Mouse (Mus musculus) embryo, embryonic 10.5 days (tissue): Measurements from ENCODE around the gene Gm45140.
A peak's percentile ranks its signal among the peaks of the same experiment; 100 is the strongest.

ENCODE experiments used
- DNase-seq: peaks from one replicate; pipeline ENCODE4 v3.0.0-alpha.2; 2015; ENCODE audit warnings: low spot score

Gene Gm45140

DNA sequence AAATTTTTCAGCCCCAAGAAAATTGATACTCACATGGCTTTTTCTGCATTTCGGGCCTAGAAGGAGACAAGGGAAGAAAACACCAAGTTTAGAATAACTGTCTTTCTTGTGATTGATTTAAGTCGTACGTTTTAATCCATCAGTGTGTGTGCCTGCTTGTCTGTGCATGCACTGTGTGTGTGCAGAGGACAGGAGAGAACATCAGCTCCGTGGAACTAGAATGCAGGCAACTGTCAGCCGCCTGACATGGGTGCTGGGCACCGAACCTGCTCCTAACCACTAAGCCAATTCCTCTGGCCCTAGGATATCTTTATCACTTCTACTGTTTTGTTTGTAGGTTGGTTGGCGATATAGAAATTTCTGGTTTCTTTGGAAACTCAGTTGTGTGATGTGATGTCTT is at the start of gene Gm45140:
TSS of gene Gm45140 (minus strand) at position 101 of the 400 bp plus-strand sequence.
- no peak for DNase-seq

DNA sequence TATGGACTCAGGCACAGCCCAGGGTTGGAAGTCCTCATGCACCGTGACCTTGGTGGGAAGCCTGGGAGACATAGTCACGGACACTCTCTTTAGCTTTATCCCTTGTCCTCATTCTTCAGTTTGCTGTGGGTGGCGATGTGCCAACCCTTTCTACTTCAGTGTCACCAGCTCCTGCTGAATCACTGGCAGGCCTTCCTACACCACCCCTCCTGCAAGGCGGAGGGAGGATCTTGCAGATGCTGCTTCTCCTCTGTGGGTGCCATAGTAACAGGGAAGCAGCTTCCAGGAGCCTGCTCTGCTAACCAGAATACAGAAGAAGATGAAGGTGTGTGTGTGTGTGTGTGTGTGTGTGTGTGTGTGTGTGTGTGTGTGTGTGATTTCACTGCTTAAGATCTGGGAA is 47.2 kb upstream of the Gm45140 start:
- no peak for DNase-seq

GRCm38 (mm10) chr6:87882221-87882620 is 46.6 kb upstream of the Gm45140 start:
- no peak for DNase-seq

- DNase-seq: no peak
These were observed 44.0 kb upstream of the Gm45140 start for GRCm38 (mm10) chr6:87879628-87880027.

GRCm38 (mm10) chr6:87879010-87879409 is 43.4 kb upstream of the Gm45140 start:
- DNase-seq: peak; percentile 12

- peak; percentile 13 for DNase-seq
These were observed 40.6 kb upstream of the Gm45140 start for GRCm38 (mm10) chr6:87876068-87876643.

DNA sequence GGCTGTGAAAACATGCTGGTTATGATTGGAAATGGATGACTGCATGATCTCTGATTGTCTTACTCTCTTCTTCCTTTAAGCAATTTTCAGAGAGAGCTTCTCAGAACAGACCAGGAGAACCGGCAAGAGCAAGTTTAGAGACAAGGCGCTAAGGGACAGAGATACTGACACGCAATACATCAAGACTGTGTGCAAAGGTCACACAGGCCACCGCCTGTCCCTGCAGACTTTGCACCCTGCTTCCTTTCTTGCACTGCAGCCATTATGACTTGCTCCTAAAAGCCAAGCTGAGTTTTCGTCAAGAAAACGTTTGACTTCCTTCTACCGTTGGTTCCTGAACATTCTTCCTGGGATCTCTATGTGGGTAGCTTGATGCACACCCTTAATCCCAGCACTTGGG is 40.0 kb upstream of the Gm45140 start:
- DNase-seq: no peak

DNA sequence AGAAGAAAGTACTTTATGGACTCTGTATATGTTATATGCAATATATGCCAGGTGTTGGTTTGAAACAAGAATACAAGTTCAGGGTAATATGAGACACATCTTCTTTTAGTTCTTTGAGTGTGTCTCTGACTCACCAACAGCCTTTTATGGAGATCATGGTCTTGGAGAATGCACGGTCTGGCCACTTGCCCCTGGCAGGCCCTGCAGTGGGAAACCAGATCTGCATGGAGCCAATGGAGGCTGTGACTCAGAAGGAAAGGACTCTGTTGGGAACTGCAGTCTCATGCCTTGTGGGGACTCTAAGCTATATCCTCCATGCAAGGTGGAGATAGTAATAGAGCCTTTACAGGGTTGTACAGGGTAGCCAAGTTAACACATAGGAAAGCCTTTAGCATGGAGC is 39.5 kb upstream of the Gm45140 start:
- no peak for DNase-seq

DNA sequence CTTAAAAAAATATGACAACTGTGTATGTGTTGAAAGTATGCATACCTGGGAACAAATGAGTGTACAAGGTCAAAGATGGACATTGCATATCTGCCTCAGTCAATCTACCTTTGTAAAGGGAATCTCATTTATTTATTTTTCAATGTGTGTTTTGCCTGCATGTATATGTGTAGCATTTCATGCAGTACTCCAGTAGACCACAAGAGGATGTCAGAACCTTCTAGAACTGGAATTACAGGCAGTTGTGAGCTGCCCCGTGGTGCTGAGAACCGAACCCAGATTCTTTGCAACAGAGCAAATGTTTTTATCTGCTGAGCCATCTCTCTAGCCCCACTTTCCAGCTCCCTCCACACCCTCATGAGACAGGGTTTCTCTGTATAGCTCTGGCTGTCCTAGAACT is 38.4 kb upstream of the Gm45140 start:
- DNase-seq: no peak

- no peak for DNase-seq
These were observed 37.5 kb upstream of the Gm45140 start for GRCm38 (mm10) chr6:87873104-87873503.

GRCm38 (mm10) chr6:87871240-87871639 is 35.6 kb upstream of the Gm45140 start:
- DNase-seq: no peak

DNA sequence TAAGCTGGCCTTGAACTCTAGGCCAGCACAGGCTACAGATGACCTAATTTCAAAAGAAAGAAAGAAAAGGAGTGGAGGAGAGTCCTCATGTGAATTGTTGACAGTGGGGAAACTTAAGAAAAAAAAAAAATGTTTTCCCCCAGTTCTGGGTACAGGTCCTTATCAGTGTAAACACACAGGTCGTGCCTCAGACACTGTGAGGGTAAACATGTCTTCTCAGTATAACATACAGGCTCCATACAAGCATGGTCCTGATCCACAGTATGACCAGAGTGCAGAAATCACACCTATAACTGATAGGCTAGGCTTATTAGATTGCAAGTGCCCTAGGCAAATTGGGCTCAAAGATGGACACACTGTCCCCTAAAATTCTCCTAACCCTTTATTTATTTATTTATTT is 34.8 kb upstream of the Gm45140 start:
- DNase-seq: no peak

DNA sequence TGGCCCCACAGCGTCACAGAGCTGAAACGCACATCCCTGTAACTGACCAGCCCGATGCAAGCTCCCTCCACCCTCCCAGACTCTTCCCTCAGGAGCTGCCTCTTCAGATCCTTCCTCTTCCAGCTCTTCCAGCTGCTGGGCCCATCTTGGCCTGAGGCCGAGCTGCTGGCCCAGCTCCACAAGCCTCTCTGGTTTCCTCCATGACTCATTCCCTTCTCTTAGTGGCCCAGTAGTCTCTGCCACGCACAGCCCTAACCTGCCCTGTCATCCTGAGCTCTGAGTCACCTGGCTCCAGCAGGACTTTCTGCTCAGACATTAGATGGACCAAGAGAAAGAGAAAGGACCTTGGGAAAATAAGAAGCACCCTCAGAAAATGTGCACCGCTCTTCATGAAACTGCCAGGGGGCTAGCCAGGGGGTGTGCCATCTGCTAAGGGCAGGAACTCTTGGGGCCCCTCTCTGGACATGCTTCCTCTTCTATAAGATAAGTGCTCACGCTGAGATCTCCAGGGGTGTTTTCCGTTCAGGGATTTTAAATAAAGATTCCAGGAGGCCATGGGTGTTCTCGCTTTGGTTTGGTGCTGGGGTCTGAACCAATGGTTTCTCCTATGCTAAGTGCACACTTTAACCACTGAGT is 33.4 kb upstream of the Gm45140 start:
- DNase-seq: no peak

DNA sequence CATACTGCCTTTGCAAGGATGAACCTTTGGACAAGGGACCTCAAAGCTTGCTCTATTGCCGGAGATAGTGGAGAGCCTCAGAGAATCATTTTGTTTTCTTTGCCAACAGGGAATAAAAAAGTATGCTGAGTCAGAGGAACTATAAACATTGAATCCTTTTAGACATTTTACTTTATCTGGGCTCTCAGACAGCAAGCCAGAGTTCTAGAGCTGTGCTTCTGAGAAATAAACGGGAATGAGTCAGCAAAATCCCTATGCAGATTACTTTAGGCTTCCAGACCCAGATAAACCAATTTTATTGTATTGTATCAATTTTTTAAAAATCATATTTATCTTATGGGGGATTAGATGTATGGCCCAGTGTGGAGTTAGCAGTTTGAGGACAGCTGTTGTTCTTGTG is 31.7 kb upstream of the Gm45140 start:
- DNase-seq: no peak

- no peak for DNase-seq
These were observed 30.6 kb upstream of the Gm45140 start for GRCm38 (mm10) chr6:87866211-87866610.

- no peak for DNase-seq
These were observed 21.5 kb upstream of the Gm45140 start for GRCm38 (mm10) chr6:87857071-87857470.

GRCm38 (mm10) chr6:87853446-87853845 is 17.9 kb upstream of the Gm45140 start:
- DNase-seq: no peak

DNA sequence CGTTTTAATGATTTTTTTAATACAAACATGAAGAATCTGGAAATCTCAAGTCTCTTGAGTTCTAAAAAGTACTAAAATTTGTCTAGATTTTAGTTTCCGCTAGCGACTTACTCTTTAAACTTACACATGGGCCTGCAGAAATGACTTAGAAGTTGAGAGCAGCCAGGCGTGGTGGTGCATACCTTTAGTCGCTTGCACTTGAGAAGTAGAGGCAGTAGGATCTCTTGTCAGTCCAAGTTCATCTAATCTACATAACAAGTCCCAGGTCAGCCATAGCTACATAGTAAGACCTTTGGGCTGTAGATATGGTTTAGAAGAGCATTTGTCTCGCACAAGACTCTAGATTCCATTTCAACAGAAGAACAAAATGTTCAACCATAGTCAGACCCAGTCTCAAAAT is 16.3 kb upstream of the Gm45140 start:
- DNase-seq: no peak

DNA sequence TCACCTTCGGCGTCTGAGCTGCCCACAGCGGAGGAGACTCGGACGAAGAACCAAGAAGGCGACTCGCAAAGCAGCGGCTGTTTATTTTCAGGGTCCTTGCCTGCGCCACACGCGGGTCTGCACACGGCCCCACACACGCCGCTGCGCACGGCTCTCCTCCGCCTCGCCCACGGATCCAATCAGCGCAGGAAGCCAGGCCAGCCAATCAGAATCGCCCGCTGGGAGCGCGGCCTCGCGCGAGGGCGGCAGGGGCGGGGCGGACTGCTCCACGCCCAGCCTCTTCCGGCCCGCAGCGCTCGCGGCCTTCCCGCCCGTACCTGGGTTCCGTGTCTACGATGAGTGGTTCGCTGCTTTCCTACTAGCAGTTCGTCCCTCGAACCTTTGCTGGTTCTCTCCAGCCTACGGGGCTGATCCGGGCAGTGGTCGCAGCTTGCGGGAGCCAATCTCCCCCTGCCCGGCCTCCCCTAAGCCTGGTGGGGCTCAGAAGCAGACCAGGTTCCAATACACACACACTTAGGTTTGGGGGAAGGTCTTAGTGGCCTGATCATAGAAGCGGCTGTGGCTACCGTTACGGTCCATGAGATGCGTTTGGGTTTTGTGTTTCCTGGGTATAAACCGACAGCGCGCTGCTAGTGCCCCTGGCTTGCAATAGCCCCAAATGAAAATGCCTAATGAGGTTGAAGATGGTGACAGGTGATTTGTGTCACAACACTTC is 15.5 kb upstream of the Gm45140 start, which contains the start of gene Cnbp:
TSS of gene Cnbp (minus strand) at position 207 of the 715 bp plus-strand sequence.
- peak; percentile 97 for DNase-seq

DNA sequence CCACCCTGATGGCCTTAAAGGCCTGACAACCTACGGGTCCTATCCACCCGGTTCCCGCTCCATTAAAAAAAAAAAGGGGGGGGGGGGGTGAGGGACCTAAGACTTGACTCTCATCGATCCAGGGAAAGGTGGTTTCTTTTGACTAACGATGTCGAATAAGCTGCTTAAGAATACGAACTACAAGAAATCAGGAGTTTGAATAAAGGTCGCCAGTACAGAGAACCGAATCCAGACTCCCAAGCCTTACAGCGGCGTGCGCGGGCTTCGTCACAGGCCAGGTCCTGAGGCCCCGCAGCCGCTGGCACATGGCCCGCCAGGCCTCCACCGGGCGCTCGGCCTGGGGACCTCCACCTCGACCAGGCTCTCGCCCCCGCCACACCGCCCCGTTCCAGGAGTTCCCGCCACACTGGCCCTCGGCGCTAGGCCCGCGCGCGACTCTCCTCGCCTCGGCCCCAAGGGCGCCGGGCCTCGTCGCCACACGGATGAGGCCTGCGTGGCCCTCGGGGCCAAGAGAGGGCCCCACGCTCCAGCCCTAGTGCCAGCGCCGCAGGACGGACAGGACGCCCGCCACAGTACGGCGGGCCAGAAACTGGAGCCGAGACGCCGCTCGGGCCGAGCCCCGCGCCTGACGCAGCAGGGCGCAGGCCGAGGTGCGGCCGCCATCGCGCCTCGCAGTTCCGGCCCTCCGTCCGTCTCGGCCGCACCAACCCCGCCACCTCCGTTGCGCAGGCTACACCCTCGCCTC is 14.7 kb upstream of the Gm45140 start:
- DNase-seq: peak; percentile 63

DNA sequence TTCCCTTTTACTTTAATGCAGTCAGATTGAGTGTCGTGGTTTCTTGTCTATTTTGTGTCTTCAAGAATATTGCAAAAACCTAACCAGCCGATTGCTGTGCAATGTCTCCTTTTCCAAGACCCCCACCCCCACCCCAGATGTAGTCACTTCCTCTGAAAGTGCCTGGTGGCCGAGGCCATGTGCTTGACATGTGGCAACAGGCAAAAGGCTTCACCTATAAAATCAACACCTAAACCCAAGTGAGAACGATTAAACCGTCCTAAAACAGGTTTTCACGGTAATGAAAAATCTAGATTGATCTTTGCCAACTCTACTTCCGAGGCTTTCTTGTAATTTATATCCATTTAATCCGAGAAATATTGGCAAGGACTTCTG is 14.2 kb upstream of the Gm45140 start:
- DNase-seq: peak; percentile 71

DNA sequence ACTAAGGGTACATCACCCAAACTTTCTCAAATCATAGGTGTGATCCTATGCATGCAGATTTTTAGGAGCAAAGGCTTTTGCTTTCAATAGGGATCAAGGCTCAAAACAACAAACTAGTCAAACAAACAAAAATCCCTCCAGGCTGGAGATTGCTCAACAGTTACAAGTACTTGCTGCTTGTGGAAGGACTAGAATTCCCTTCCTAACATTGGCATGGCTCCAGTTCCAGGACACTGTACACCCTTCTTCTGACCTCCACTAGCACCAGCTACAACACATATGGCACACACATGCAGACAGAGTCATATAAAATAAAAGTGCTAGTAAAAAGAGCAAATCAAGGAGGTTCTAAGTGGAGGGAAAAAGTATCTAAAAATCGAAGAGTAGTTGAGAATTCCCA is 11.2 kb upstream of the Gm45140 start:
- no peak for DNase-seq
